9 mouse cellular contexts compared by ENCODE assay signal in the genomic region with DNA sequence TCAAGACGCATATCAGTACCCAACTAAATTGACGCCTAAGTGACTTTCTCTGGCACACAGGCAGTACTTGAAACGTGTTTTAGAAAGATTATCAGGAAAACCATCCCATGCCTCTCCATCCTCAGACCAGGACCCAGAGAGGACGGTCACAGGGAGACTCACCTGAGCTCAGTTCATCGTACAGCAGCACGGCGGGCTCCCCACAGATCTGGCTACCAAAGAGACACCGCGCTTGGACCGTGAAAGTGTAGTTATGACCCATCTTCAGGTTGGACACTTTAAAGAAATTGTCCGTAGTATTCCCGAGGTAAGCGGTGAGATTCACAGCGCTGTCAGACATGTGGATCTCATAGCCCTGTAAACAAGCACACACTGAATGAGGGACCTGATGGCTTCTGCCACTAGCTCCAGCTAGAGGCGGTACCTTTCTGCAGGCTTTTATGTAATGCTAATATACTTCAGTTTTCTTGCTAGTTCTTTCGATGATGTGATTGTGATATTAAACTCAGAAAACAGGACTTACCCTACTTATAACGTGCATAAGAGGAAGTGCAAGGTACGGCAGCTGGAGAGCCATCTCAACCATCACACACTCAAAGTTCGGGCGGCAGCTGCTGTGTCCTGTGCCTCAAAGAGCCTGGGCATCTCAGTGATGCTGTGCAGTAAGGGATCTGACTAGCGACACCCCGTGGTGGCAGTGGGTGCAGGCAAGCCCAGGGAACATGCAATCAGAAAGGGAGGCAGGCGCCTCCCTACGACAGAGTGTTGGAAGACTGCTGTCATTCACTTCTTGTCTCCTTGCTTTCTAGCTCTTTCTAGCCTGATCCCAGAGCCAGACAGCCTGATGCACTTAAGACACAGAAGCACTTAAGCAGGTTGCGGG.
DNase-seq lines count a peak whose midpoint lies in the region; ATAC-seq and TF ChIP-seq lines count a peak whose summit lies in the region.
"Had no signal": no experiment of that assay in that cellular context is flagged by ENCODE, and none has a peak within 500 bp of the region (broad histone marks: within the 10 kb centered on the region; RNA-seq: fewer than 3 reads in every experiment).

No protein-coding gene starts in this region.

- TF ChIP-seq CTCF in lung, postnatal 0 days (IDR thresholded peaks at IDR 0.05): peak; percentile 75

- H3K9me3 ChIP-seq in lung, postnatal 0 days (ENCODE audit: low read length): no peaks in the 10 kb centered on the region
- H3K9me3 ChIP-seq: heart, embryonic 13.5 days had no signal

- no peak overlapping the region for H3K27ac ChIP-seq in lung, postnatal 0 days (ENCODE audit: low read length)
- H3K27ac ChIP-seq: heart, embryonic 13.5 days had no signal

- no peak overlapping the region for H3K4me2 ChIP-seq in lung, postnatal 0 days (replicated peaks; ENCODE audit: low read depth, low read length)
- H3K4me2 ChIP-seq: heart, embryonic 13.5 days had no signal

- TF ChIP-seq EP300 in lung, postnatal 0 days (IDR thresholded peaks at IDR 0.05): no peak

- peak; percentile 97 for ATAC-seq in frontal cortex, adult (ENCODE audit: low TSS enrichment)
- no peak for ATAC-seq in lung, postnatal 0 days
- ATAC-seq in inflammation-experienced regulatory T-cells, adult 6 months: no peak

- DNase-seq in urinary bladder, postnatal 25 days (ENCODE audit: low spot score): peak; percentile 34
- DNase-seq in urinary bladder, adult 2 months (ENCODE audit: low spot score): no peak
- peak; percentile 63 for DNase-seq in cerebellum, adult 9-10 months
- DNase-seq in layer of hippocampus, adult 11-12 months (ENCODE audit: low spot score): peak; percentile 87
- peak; percentile 14 for DNase-seq in lung, postnatal 0 days (ENCODE audit: low spot score)
- peak; percentile 87 for DNase-seq in right cerebral cortex, postnatal 14 days

- H3K9ac ChIP-seq in lung, postnatal 0 days (replicated peaks; ENCODE audit: low read depth): no peak overlapping the region
- H3K9ac ChIP-seq: heart, embryonic 13.5 days had no signal

- H3K27me3 ChIP-seq in lung, postnatal 0 days (replicated peaks; ENCODE audit: insufficient read depth, low read length): no peaks in the 10 kb centered on the region
- H3K27me3 ChIP-seq: heart, embryonic 13.5 days had no signal

- peaks cover 21% of the 10 kb centered on the region for H3K36me3 ChIP-seq in lung, postnatal 0 days (ENCODE audit: insufficient read depth, low read length)

- 73% methylated on average over 25 of the region's 25 CpGs for WGBS in lung, postnatal 0 days

- no peaks in the 10 kb centered on the region for H3K4me1 ChIP-seq in lung, postnatal 0 days (ENCODE audit: insufficient read depth, low read depth, low read length)

- no peak overlapping the region for H3K4me3 ChIP-seq in lung, postnatal 0 days (ENCODE audit: low read depth, low read length)
- H3K4me3 ChIP-seq: heart, embryonic 13.5 days had no signal
